Mouse (Mus musculus) stomach, embryonic 14.5 days (tissue): ENCODE data around the gene Bcl2l1. TPM values are rescaled to one million over a fixed set of nuclear protein-coding genes. Genes with fewer than 3 reads are reported as not detected.
A peak's percentile ranks its signal among the peaks of the same experiment; 100 is the strongest.

ENCODE experiments used
- ATAC-seq: fragments of 200-750 bp; cut with Nextera tagmentation; 2 replicates; pipeline ENCODE4 v1.8.0; 2017; ENCODE audit warnings: low read depth, moderate TSS enrichment; ENCODE audit not compliant: insufficient number of reproducible peaks, insufficient read depth, low FRiP score
- H3K27ac ChIP-seq: fragments of 300-500 bp; sonication (generic); 2 replicates; pipeline ENCODE4 v1.5.1; 2014; ENCODE audit warnings: mild to moderate bottlenecking, low read length, moderate library complexity, mixed read lengths
- H3K27me3 ChIP-seq: fragments of 300-500 bp; sonication (generic); 2 replicates; pipeline ENCODE4 v1.6.1; 2014; ENCODE audit warnings: low read length, control low read depth, mixed read lengths; ENCODE audit not compliant: control insufficient read depth, insufficient read depth
- H3K36me3 ChIP-seq: fragments of 300-500 bp; sonication (generic); 2 replicates; pipeline ENCODE4 v1.6.1; 2014; ENCODE audit warnings: mild to moderate bottlenecking, control low read depth, low read length, moderate library complexity, mixed read lengths; ENCODE audit not compliant: control insufficient read depth, insufficient read depth
- H3K4me1 ChIP-seq: fragments of 300-500 bp; sonication (generic); 2 replicates; pipeline ENCODE4 v1.6.1; 2014; ENCODE audit warnings: low read length, control low read depth, mixed read lengths; ENCODE audit not compliant: control insufficient read depth, insufficient read depth
- H3K4me2 ChIP-seq: fragments of 300-500 bp; sonication (generic); replicated peaks from 2 replicates; pipeline ENCODE4 v1.6.1; 2014; ENCODE audit warnings: low read depth, low read length, control low read depth
- H3K4me3 ChIP-seq: fragments of 300-500 bp; sonication (generic); 2 replicates; pipeline ENCODE4 v1.5.1; 2014; ENCODE audit warnings: low read depth, low read length, control low read depth
- H3K9ac ChIP-seq: fragments of 300-500 bp; sonication (generic); replicated peaks from 2 replicates; pipeline ENCODE4 v1.6.1; 2014; ENCODE audit warnings: low read depth, mild to moderate bottlenecking, control low read depth, low read length, moderate library complexity, mixed read lengths
- H3K9me3 ChIP-seq: fragments of 300-500 bp; sonication (generic); 2 replicates; pipeline ENCODE4 v1.6.1; 2016; ENCODE audit warnings: low read depth, low read length, control low read depth; ENCODE audit not compliant: control insufficient read depth
- WGBS: fragments of 180-500 bp; shearing (Covaris S2); extraction: QIAGEN DNeasy Blood & Tissue Kit; methylation state at CpG from one replicate; pipeline ENCODE4 v1.1.7; 2014; 5-methylcytosine and 5-hydroxymethylcytosine counted together
- polyA plus RNA-seq: library from polyadenylated mRNA; unstranded; fragments of >200 nt; fragmentation: Nextera tagmentation; extraction: Ambion mirVana; gene quantifications from 2 replicates; pipeline ENCODE4 v1.2.1, GENCODE M21; 2014

Gene Bcl2l1
- polyA plus RNA-seq, 1 experiment from 2014 or later = 79.4 TPM

DNA sequence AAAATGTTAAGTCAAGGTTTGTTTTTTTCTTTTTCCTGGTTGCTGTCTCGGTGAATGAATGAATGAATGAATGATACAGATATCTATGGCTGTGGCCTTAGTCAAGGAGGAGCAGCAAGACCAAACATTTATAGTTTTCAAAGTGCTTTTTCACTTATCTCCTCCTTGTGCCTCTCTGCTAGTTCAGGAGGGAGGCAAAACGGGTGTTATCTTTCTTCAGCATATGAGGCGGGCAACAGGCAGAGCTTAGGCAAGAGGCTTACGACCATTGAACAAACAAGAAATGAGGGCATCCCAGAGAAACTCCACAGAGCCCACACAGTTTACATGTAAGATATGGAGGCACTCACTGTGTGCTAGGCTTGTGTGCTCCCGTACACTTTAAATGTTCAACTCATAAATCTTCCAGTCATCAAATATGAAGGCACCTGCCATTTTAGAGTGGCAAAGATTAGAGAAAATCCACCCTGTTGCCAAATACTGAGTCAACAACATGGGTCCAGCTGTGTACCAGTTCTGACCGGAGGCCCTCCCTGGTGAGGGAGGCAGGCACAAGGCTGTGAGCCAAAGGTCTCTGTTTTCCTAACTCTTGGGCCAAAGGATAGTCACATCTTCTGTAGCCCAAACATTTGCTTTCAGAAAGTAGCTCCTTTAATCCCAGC, 17.2 kb downstream of the Bcl2l1 start:
- H3K9ac ChIP-seq = no peak overlapping the region
- H3K4me2 ChIP-seq = no peak overlapping the region
- H3K4me1 ChIP-seq = peaks cover 44% of the 10 kb centered on the region
- H3K4me3 ChIP-seq = no peak overlapping the region
- no peaks in the 10 kb centered on the region for H3K27me3 ChIP-seq
- WGBS = 58% methylated on average over 6 of the region's 6 CpGs
- no peak overlapping the region for H3K27ac ChIP-seq
- no peak for ATAC-seq
- H3K36me3 ChIP-seq = no peaks in the 10 kb centered on the region
- no peaks in the 10 kb centered on the region for H3K9me3 ChIP-seq

DNA sequence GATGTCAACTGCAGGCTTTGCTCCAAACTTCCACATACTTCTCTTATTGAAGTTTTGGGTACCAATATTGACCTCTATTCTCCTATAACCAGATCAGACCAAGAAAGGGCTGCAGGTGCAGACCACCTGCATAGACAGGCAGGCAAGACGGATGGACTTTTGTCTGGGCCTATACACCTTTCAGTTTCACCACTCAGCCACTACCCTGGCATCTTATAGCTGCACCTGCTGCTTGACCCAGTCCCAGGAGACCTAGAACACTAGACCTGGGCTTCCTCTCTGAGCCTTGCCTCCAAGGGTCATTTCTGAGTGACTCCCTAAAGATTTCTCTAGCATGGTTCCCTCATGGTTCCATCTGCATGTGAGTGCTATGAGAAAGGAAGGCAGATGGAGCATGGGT, 18.3 kb downstream of the Bcl2l1 start:
- H3K9me3 ChIP-seq = no peaks in the 10 kb centered on the region
- 86% methylated on average over 1 of the region's 1 CpGs for WGBS
- no peak overlapping the region for H3K27ac ChIP-seq
- no peaks in the 10 kb centered on the region for H3K27me3 ChIP-seq
- H3K4me1 ChIP-seq = peaks cover 43% of the 10 kb centered on the region
- no peak for ATAC-seq
- H3K4me3 ChIP-seq = no peak overlapping the region
- H3K4me2 ChIP-seq = no peak overlapping the region
- H3K36me3 ChIP-seq = no peaks in the 10 kb centered on the region; the same call in 1 of the 2 replicates
- no peak overlapping the region for H3K9ac ChIP-seq

DNA sequence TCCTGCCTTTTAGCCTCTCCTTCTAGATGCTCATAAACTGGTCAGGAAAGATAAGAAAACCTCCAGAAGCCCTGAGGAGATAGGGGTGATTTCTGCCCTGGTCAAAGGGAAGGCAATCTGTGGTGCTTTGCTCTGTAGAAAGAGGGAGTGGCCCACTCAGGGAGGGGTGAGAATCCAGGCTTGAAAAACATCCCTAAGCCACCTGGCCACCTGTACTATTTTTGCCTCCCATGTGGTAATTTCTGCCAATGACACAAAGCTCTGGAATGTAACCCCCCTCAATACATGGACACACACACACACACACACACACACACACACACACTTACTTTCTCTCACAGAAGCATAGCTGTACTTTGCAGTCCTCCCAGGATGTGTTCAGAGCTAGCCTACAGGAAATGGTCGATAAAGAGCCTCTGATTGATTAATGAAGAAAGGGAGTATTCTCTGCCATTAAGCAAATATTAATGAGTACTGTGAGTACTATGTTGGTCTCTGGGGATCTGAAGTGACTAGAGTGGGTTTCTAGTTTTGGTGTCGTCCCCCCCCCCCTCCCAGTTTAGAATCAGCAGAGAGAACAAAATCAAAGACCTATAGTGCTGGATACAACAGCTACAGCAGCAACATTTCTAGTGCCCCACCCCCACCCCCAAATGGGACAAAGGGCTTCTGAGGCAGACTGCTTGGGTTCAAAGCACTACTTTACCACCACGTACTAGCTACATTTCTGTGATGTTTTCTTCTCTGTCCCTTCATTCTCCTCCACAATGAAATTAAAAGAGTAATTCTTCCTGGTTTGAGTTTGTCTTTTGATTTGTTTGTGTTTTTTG, 20.0 kb downstream of the Bcl2l1 start:
- H3K4me1 ChIP-seq = peaks cover 27% of the 10 kb centered on the region; the same call in 1 of the 2 replicates
- WGBS = 31% methylated on average over 3 of the region's 3 CpGs
- no peaks in the 10 kb centered on the region for H3K27me3 ChIP-seq
- no peak overlapping the region for H3K4me2 ChIP-seq
- peak overlapping the region; percentile 48; the same call in 1 of the 2 replicates for H3K27ac ChIP-seq
- H3K9me3 ChIP-seq = no peaks in the 10 kb centered on the region
- no peaks in the 10 kb centered on the region; the same call in 1 of the 2 replicates for H3K36me3 ChIP-seq
- peak; percentile 70; the same call in 1 of the 2 replicates for ATAC-seq
- H3K9ac ChIP-seq = no peak overlapping the region
- no peak overlapping the region for H3K4me3 ChIP-seq

DNA sequence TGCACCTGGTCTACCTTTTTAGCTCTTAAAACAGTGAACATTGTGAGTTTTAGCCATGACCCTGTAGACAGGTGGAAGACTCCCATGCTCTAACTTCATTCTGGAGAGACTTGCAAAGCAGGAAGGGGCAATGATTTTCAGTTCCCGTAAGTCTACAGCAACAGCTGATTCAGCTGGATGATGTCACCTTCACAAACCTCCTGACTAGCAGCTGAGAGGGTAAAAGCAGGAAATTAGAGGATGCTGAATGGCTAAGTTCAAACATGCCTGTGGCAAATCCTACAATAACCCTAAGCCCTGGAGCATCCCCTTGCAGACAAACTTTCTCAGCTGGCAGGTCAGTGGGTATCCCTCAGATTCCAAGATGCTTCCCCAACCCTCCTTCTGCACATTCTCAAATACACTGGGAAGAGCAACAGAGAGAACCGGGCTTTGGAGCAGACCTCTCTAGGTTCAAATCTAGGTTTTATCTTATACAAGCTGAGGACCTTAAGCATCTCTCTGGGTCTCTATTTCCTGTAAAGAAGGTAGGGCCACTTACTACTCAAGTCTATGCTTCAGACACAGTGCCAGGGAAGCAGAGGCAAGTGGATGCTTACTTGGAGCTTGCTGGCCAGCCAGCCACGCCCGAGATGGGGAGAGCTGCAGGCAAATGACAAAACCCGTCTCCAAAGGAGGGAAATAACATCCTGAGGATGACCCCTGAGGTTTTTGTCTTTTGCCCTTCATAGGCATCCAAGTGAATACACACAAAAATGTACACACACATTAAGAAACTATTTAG, 21.2 kb downstream of the Bcl2l1 start:
- Histone ChIP-seq H3K36me3 (no peaks in the 10 kb centered on the region; the same call in none of the 2 replicates), H3K9me3 (no peaks in the 10 kb centered on the region), H3K4me2 (no peak overlapping the region), H3K9ac (no peak overlapping the region), H3K4me1 (peaks cover 30% of the 10 kb centered on the region; the same call in 1 of the 2 replicates), H3K27me3 (no peaks in the 10 kb centered on the region), H3K4me3 (no peak overlapping the region), H3K27ac (no peak overlapping the region)
- ATAC-seq = no peak
- 68% methylated on average over 5 of the region's 5 CpGs for WGBS

DNA sequence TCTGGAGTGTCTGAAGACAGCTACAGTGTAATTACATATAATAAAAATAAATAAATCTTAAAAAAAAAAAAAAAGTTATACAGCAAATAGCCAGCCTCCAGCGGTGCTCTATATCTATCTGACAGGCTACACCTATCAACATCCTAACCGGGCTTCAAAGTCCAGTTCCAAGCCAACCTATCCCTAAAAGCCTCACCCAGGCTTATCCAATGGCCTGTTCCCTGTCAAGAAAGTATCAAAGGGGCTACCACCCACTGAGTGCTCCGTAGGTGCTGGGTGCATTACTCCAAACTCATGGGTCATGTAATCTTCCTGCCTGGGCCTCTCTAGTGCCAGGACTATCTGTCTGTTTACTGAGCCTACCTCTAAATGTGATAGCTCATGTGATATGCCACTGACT, 23.4 kb downstream of the Bcl2l1 start:
- WGBS = 74% methylated on average over 3 of the region's 3 CpGs
- Histone ChIP-seq H3K27me3 (no peaks in the 10 kb centered on the region), H3K9me3 (no peaks in the 10 kb centered on the region), H3K4me3 (no peak overlapping the region), H3K9ac (no peak overlapping the region), H3K27ac (no peak overlapping the region), H3K4me2 (no peak overlapping the region), H3K4me1 (peaks cover 42% of the 10 kb centered on the region), H3K36me3 (no peaks in the 10 kb centered on the region; the same call in none of the 2 replicates)
- no peak for ATAC-seq

DNA sequence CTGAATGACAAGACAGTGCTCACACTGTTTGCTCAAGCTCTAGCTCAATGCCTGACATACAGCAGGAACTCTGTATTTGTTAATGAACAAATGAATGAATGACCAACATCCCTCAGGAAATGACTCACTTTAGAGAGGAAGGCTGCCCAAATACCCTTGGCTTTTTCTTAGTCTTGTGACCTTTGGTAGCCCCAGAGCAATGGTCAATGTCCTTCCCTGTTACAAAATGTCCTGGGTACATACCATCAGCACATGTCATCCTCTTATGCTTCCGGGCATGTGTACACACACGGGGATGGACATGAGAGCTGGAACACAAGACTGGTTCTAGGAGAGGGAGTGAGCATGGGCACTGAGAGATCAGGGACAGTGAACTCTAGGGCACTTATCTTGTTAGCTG, 25.5 kb downstream of the Bcl2l1 start:
- ATAC-seq = no peak
- no peaks in the 10 kb centered on the region for H3K9me3 ChIP-seq
- no peak overlapping the region for H3K9ac ChIP-seq
- H3K27ac ChIP-seq = no peak overlapping the region
- H3K4me3 ChIP-seq = no peak overlapping the region
- no peaks in the 10 kb centered on the region; the same call in none of the 2 replicates for H3K36me3 ChIP-seq
- 64% methylated on average over 2 of the region's 2 CpGs for WGBS
- no peaks in the 10 kb centered on the region for H3K27me3 ChIP-seq
- peaks cover 29% of the 10 kb centered on the region for H3K4me1 ChIP-seq
- H3K4me2 ChIP-seq = no peak overlapping the region

DNA sequence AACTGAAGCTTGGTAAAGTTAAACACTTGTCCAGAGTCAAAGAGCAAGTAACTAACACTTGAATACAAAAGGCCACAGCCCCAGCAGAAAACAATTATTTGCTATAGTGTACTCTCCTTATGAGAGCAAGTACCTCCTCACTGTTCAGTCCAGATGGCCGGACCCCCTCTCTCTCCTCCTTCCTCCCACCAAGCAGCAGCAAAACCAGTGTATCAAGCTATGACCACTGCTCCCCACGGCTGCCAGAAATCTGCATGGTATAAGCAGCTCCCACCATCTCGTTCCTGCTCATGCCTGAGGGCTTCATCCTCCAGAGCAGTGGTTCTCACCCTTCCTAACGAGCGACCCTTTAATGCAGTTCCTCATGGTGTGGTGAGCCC, 26.4 kb downstream of the Bcl2l1 start:
- no peaks in the 10 kb centered on the region for H3K27me3 ChIP-seq
- no peak overlapping the region for H3K9ac ChIP-seq
- H3K9me3 ChIP-seq = no peaks in the 10 kb centered on the region
- H3K4me1 ChIP-seq = peaks cover 24% of the 10 kb centered on the region
- 46% methylated on average over 5 of the region's 5 CpGs for WGBS
- no peaks in the 10 kb centered on the region; the same call in none of the 2 replicates for H3K36me3 ChIP-seq
- H3K27ac ChIP-seq = peak overlapping the region; percentile 17; the same call in 1 of the 2 replicates
- no peak overlapping the region; the same call in 1 of the 2 replicates for H3K4me2 ChIP-seq
- ATAC-seq = no peak
- no peak overlapping the region for H3K4me3 ChIP-seq
